Mouse (Mus musculus) forelimb bud, embryonic 11.5 days (tissue): ENCODE data around the gene Tmem44.

Experiments
- DNase-seq: peaks from one replicate; pipeline ENCODE4 v3.0.0-alpha.2; 2012; ENCODE audit warnings: low read depth, low spot score

Gene Tmem44

GRCm38 (mm10) chr16:30550748-30551192 lies at the start of gene Tmem44:
TSS of gene Tmem44 (minus strand) at chr16:30550842.
- peak; percentile 61 for DNase-seq

GRCm38 (mm10) chr16:30599491-30600268 lies 49.0 kb upstream of the Tmem44 start, which contains the start of gene Fam43a:
TSS of gene Fam43a (plus strand) at chr16:30599723.
- DNase-seq = peak; percentile 78

- peak; percentile 85 for DNase-seq
Measured at GRCm38 (mm10) chr16:30596959-30597681, 46.5 kb upstream of the Tmem44 start.

GRCm38 (mm10) chr16:30595835-30596557 lies 45.4 kb upstream of the Tmem44 start:
- DNase-seq = no peak

GRCm38 (mm10) chr16:30595356-30595755 lies 44.7 kb upstream of the Tmem44 start:
- DNase-seq = no peak

GRCm38 (mm10) chr16:30591990-30592389 lies 41.3 kb upstream of the Tmem44 start:
- DNase-seq = no peak

- no peak for DNase-seq
Measured at GRCm38 (mm10) chr16:30590264-30591209, 39.9 kb upstream of the Tmem44 start.

- peak; percentile 97 for DNase-seq
Measured at GRCm38 (mm10) chr16:30587494-30588327, 37.1 kb upstream of the Tmem44 start, which contains the start of gene Lsg1. TSS of gene Lsg1 (minus strand) at chr16:30587592.

- no peak for DNase-seq
Measured at GRCm38 (mm10) chr16:30586935-30587493, 36.4 kb upstream of the Tmem44 start.

GRCm38 (mm10) chr16:30580765-30581164 lies 30.1 kb upstream of the Tmem44 start:
- no peak for DNase-seq

GRCm38 (mm10) chr16:30576392-30576791 lies 25.8 kb upstream of the Tmem44 start:
- DNase-seq = no peak

GRCm38 (mm10) chr16:30575815-30576214 lies 25.2 kb upstream of the Tmem44 start:
- no peak for DNase-seq

- no peak for DNase-seq
Measured at GRCm38 (mm10) chr16:30572239-30572638, 21.6 kb upstream of the Tmem44 start.

GRCm38 (mm10) chr16:30571378-30571777 lies 20.7 kb upstream of the Tmem44 start:
- no peak for DNase-seq

GRCm38 (mm10) chr16:30570173-30570572 lies 19.5 kb upstream of the Tmem44 start:
- no peak for DNase-seq

GRCm38 (mm10) chr16:30565631-30566030 lies 15.0 kb upstream of the Tmem44 start:
- no peak for DNase-seq

- no peak for DNase-seq
Measured at GRCm38 (mm10) chr16:30560601-30561000, 10.0 kb upstream of the Tmem44 start.

- no peak for DNase-seq
Measured at GRCm38 (mm10) chr16:30559312-30559992, 8.8 kb upstream of the Tmem44 start.

GRCm38 (mm10) chr16:30554109-30554508 lies 3.5 kb upstream of the Tmem44 start:
- no peak for DNase-seq
